Mouse (Mus musculus): Measurements from ENCODE around the gene Epas1.

The Epas1 gene

GRCm38 (mm10) chr17:86830893-86831292, 77.4 kb downstream of the Epas1 start:
- DNase-seq = no peak

- DNase-seq = no peak
Measured at GRCm38 (mm10) chr17:86832562-86833327, 79.2 kb downstream of the Epas1 start.

- DNase-seq = no peak
Measured at GRCm38 (mm10) chr17:86833945-86834344, 80.4 kb downstream of the Epas1 start.

GRCm38 (mm10) chr17:86839308-86839707, 85.8 kb downstream of the Epas1 start:
- DNase-seq = no peak

GRCm38 (mm10) chr17:86850700-86851337, 97.3 kb downstream of the Epas1 start:
- DNase-seq = no peak

- no peak for DNase-seq
Measured at GRCm38 (mm10) chr17:86851782-86852181, 98.3 kb downstream of the Epas1 start.

GRCm38 (mm10) chr17:86852591-86853031, 99.1 kb downstream of the Epas1 start:
- DNase-seq = no peak

GRCm38 (mm10) chr17:86870586-86870985, 117.1 kb downstream of the Epas1 start:
- no peak for DNase-seq

GRCm38 (mm10) chr17:86872643-86873042, 119.1 kb downstream of the Epas1 start:
- DNase-seq = no peak

GRCm38 (mm10) chr17:86876940-86877339, 123.4 kb downstream of the Epas1 start:
- no peak for DNase-seq

GRCm38 (mm10) chr17:86877747-86878146, 124.2 kb downstream of the Epas1 start:
- DNase-seq = no peak

GRCm38 (mm10) chr17:86880056-86880455, 126.6 kb downstream of the Epas1 start:
- no peak for DNase-seq

GRCm38 (mm10) chr17:86880461-86881044, 127.1 kb downstream of the Epas1 start:
- DNase-seq = no peak
